Mouse (Mus musculus) bone marrow macrophage, adult 2 months (primary cell): ENCODE results near the gene Celsr1. TPM values are rescaled to one million over a fixed set of nuclear protein-coding genes. Genes with fewer than 3 reads are reported as not detected.

Source experiments
- H3K27ac ChIP-seq: 2 replicates; pipeline ENCODE4 v1.5.1; 2012; ENCODE audit warnings: low read depth, low read length; ENCODE audit not compliant: insufficient read depth
- H3K4me1 ChIP-seq: 2 replicates; pipeline ENCODE4 v1.6.1; 2012; ENCODE audit warnings: low read length; ENCODE audit not compliant: control insufficient read depth, insufficient read depth
- H3K4me3 ChIP-seq: 2 replicates; pipeline ENCODE4 v1.5.1; 2012; ENCODE audit warnings: mild to moderate bottlenecking, low read length, moderate library complexity; ENCODE audit not compliant: insufficient read depth
- CTCF ChIP-seq: IDR thresholded peaks from 2 replicates; pipeline ENCODE4 v1.5.1; 2012; ENCODE audit warnings: low read depth, mild to moderate bottlenecking, low read length, moderate library complexity
- POLR2A ChIP-seq: IDR thresholded peaks from 2 replicates; pipeline ENCODE4 v1.6.1; 2012; ENCODE audit warnings: mild to moderate bottlenecking, low read depth, low read length, borderline replicate concordance
- polyA plus RNA-seq: library from polyadenylated mRNA; stranded (reverse); fragments of >200 nt; gene quantifications from 2 replicates; pipeline ENCODE4 v1.2.4, GENCODE M21; 2012; ENCODE audit not compliant: missing spikeins, insufficient read depth, insufficient read length

Celsr1 gene
- polyA plus RNA-seq: 0.15 and 0.28 TPM in 2 replicates

DNA sequence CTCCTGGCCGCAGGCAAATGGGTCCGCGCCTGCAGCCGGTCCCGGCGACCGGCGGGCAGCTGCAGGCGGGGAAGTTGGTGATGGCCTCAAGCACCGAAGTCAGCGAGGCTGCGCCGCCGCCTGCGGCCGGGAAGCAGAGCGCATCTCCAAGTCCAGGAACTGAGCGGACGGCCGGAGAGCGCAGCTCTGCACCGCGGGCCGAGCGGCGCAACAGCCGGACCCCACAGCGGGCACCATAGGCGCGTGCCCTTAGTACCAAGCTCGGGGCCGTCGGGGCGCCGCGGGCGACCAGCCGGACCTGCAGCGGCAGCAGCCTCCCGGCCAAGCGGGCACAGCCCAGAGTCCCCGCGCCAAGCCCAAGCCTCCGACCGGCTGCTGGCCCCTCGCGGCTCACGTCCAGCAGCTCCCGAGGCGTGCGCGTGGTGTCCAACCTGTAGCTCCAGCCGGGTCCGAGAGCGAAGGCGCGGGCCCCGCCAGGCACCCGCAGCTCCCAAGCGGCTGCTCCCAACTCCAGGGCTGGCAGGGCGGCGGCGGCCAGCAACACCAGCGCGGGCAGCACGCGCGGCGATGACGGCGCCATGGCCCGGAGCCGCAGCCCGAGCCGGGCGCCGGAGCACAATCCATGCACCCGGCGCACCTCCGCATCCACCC, at the start of gene Celsr1:
TSS of gene Celsr1 (minus strand) at position 587 of the 651 bp plus-strand sequence.
- no peak for TF ChIP-seq CTCF
- no peak for TF ChIP-seq POLR2A
- H3K4me1 ChIP-seq: no peaks in the 10 kb centered on the region
- H3K4me3 ChIP-seq: no peak within 1 kb of the TSS
- H3K27ac ChIP-seq: no peak within 1 kb of the TSS

DNA sequence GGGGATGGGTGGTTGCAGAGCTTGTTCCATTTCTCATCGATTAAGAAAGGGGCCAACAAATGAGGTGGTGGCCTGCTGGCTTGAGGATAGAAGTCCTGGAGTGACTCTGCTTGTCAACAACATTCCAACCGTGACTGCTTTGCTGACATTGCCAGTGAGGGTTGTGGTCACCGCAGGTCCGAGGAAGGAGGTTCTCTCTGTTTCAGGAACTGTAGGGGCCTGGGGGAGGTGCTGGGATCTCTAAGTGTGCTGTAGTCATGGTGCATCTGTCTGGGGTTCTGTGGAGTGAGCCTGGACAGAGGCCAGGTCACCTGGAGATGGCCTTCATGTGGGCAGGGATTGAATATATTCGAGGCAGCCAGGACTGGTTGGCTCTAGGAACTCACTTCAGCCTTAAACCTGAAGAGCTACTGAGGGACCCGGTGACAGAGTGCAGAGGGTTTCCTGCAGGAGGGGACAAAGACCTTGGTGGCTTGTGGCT, 49.7 kb upstream of the Celsr1 start:
- Histone ChIP-seq H3K27ac (no peak overlapping the region), H3K4me3 (no peak overlapping the region), H3K4me1 (peaks cover 39% of the 10 kb centered on the region)
- TF ChIP-seq POLR2A (no peak), CTCF (no peak)

GRCm38 (mm10) chr15:86082551-86082961, 49.0 kb upstream of the Celsr1 start:
- H3K4me1 ChIP-seq: peaks cover 34% of the 10 kb centered on the region
- no peak for TF ChIP-seq POLR2A
- no peak for TF ChIP-seq CTCF
- no peak overlapping the region for H3K27ac ChIP-seq
- H3K4me3 ChIP-seq: no peak overlapping the region

DNA sequence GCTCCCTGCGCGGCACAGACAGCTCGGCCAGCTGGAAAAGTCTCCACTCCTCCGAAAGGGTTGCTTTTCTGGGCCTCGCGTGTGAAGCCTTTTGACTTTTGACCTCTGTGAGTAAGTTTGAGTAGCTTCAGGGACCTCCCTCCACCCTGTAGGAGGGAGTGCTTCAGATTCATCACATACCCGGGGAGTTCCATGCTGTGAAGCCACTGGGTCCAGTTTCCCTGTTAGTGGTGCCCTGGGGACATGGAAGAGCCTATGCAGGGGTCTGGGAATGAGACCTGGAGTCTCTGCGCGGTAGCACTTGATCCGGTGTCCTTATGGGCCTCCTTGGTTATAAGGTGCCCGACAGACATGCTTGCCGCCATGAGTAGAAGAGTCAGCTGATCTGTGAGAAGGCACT, 48.1 kb upstream of the Celsr1 start:
- no peak for TF ChIP-seq CTCF
- TF ChIP-seq POLR2A: no peak
- Histone ChIP-seq H3K27ac (no peak overlapping the region), H3K4me3 (no peak overlapping the region), H3K4me1 (peaks cover 34% of the 10 kb centered on the region)

DNA sequence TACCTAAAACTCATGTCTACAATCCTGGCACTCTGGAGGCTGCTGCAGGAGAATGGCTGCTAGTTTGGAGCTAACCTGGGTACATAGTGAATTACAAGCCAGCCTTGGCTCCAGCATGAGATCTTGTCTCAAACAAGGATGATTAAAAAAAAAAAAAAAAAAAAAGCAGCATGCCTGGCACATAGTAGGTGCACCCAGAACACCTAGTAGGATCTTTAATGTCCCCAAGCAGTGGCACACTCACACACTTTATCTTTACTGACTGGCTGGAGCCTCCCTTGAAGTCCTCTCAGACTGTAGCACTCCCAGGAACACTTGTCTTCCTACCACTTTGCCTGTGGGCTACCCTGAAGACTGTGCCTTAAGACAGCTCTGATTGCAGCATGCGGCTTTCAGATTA, 46.8 kb upstream of the Celsr1 start:
- TF ChIP-seq CTCF: no peak
- TF ChIP-seq POLR2A: no peak
- Histone ChIP-seq H3K4me1 (peaks cover 30% of the 10 kb centered on the region), H3K4me3 (no peak overlapping the region), H3K27ac (no peak overlapping the region)

GRCm38 (mm10) chr15:86079876-86080275, 46.3 kb upstream of the Celsr1 start:
- Histone ChIP-seq H3K4me3 (no peak overlapping the region), H3K27ac (no peak overlapping the region), H3K4me1 (peaks cover 30% of the 10 kb centered on the region)
- no peak for TF ChIP-seq POLR2A
- TF ChIP-seq CTCF: no peak

DNA sequence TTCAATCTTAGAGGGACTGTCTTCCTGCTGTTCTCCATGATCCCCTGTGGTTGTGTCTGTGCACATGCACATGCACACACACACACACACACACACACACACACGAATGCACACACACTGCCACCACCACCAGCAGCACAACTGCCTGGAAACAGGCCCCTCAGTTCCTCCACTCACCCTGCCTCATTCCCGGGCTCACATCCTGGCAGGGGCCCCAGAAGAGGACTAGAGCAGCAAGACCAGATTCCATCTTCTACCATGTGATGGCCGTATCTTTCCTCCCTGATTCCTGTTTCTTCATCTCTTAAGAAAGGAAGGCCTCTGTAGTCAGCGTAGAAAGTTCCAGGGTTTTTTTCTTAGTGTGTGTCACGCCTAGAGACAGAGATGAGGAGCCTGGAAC, 45.9 kb upstream of the Celsr1 start:
- H3K4me1 ChIP-seq: peaks cover 30% of the 10 kb centered on the region
- H3K27ac ChIP-seq: no peak overlapping the region
- TF ChIP-seq POLR2A: no peak
- TF ChIP-seq CTCF: no peak
- H3K4me3 ChIP-seq: no peak overlapping the region

DNA sequence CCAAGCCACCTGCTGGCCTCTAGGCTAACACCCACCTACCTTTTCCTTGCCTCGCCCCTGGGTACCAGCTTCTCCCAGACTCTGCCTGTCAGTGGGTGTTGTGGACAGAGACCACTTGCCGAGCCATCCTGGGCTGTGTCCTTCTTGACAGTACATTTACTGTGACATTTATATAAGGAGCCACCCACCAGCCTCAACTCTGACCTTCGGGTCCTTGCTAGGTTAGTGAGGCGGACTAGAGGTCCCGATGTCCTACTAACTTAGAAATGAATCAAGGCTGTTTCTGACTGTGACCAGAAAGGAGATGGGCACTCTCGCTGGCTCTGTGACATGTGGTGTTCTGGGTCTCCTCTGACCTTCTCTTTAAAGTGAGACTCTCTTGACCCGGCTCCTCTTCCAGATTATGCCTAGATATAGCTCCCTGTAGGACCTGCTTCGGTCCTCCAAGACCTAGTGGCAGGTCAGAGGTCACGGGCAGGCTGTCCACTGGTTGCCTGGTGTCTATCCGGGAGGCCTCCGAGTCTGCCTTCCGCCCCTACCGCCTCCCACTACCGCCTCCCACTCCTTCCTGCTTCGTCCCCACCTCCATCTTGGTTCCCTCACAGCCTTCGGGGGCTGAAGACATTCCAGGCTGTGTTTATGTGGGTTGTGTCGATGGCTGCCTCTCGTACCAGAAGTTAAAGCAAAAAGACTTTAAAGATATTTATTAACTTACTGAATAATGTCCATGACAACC, 45.1 kb upstream of the Celsr1 start:
- TF ChIP-seq POLR2A: no peak
- TF ChIP-seq CTCF: no peak
- no peak overlapping the region for H3K27ac ChIP-seq
- peaks cover 27% of the 10 kb centered on the region for H3K4me1 ChIP-seq
- H3K4me3 ChIP-seq: no peak overlapping the region

DNA sequence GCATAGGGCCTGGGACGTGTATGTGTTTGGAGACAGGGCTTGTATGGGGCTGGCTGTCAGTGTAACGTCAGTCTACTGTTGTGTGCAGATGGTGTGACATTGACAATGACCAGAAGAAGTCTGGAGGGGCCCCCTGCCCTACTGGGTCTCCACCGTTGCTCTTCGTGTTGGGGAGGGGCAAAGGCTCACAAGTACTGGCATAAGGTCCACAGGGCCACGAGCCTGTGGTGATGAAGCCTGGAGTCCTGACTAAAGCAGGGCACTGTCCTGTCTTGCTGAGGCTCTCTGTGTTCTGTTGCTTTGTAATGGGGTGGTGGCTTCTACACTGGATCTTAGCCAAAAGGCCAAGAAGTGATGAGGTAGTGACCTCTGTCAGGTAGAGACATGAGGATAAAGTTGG, 44.4 kb upstream of the Celsr1 start:
- H3K4me3 ChIP-seq: no peak overlapping the region
- H3K27ac ChIP-seq: no peak overlapping the region
- TF ChIP-seq CTCF: no peak
- no peak for TF ChIP-seq POLR2A
- H3K4me1 ChIP-seq: peaks cover 20% of the 10 kb centered on the region

- no peak for TF ChIP-seq CTCF
- no peak for TF ChIP-seq POLR2A
- Histone ChIP-seq H3K27ac (no peak overlapping the region), H3K4me1 (peaks cover 13% of the 10 kb centered on the region; the same call in 1 of the 2 replicates), H3K4me3 (no peak overlapping the region)
These were observed 42.8 kb upstream of the Celsr1 start for GRCm38 (mm10) chr15:86076378-86076777.

- Histone ChIP-seq H3K4me3 (no peak overlapping the region), H3K27ac (no peak overlapping the region), H3K4me1 (peaks cover 13% of the 10 kb centered on the region; the same call in 1 of the 2 replicates)
- TF ChIP-seq POLR2A: no peak
- TF ChIP-seq CTCF: no peak
These were observed 42.4 kb upstream of the Celsr1 start for GRCm38 (mm10) chr15:86076048-86076315.
